Mouse (Mus musculus) cerebellum, adult 2 months (tissue): ENCODE measurements around the gene Noxa1. TPM values are rescaled to one million over a fixed set of nuclear protein-coding genes. Genes with fewer than 3 reads are reported as not detected.

Experiments
- DNase-seq, 2 experiments: peaks; one replicate each; pipeline ENCODE4 v3.0.0; 2021
- H3K27ac ChIP-seq: fragments of 200-500 bp; 2 replicates; pipeline ENCODE4 v1.5.1; 2012; ENCODE audit warnings: low read length, control low read depth, inconsistent platforms; ENCODE audit not compliant: insufficient read depth
- H3K27me3 ChIP-seq: fragments of 200-500 bp; 2 replicates; pipeline ENCODE4 v1.6.1; 2012; ENCODE audit warnings: inconsistent platforms, mild to moderate bottlenecking, low read length, moderate library complexity; ENCODE audit not compliant: control insufficient read depth, insufficient read depth
- H3K4me1 ChIP-seq: fragments of 200-500 bp; 2 replicates; pipeline ENCODE4 v1.6.1; 2011; ENCODE audit warnings: low read length; ENCODE audit not compliant: control insufficient read depth, insufficient read depth
- H3K4me3 ChIP-seq: fragments of 200-500 bp; replicated peaks from 2 replicates; pipeline ENCODE3; 2011; ENCODE audit warnings: mild to moderate bottlenecking, low read depth, low read length, control low read depth; ENCODE audit not compliant: insufficient read depth
- CTCF ChIP-seq: fragments of 200-500 bp; IDR thresholded peaks from 2 replicates; pipeline ENCODE4 v1.5.1; 2011; ENCODE audit warnings: low read depth, mild to moderate bottlenecking, control low read depth, low read length, moderate library complexity, borderline replicate concordance; ENCODE audit not compliant: insufficient read depth
- POLR2A ChIP-seq: fragments of 200-500 bp; IDR thresholded peaks from 2 replicates; pipeline ENCODE4 v1.6.1; 2011; ENCODE audit warnings: low read length, control low read depth, borderline replicate concordance; ENCODE audit not compliant: insufficient read depth
- WGBS: fragments of 180-500 bp; shearing (Covaris S2); methylation state at CpG from one replicate; pipeline ENCODE4 v1.1.7; 2018; 5-methylcytosine and 5-hydroxymethylcytosine counted together
- polyA plus RNA-seq: library from polyadenylated mRNA; depleted of rRNA; stranded (reverse); fragments of >200 nt; gene quantifications from 2 replicates; pipeline ENCODE4 v1.2.3, GENCODE M21; 2012

Gene Noxa1
- polyA plus RNA-seq, 1 experiment, result not detected

GRCm38 (mm10) chr2:25075506-25075905 is 19.4 kb downstream of the Noxa1 start:
- no peaks in the 10 kb centered on the region for H3K4me1 ChIP-seq
- no peaks in the 10 kb centered on the region; the same call in 1 of the 2 replicates for H3K27me3 ChIP-seq
- DNase-seq, result no peak
- H3K27ac ChIP-seq, result no peak overlapping the region
- no peak overlapping the region for H3K4me3 ChIP-seq
- no peak for TF ChIP-seq CTCF
- TF ChIP-seq POLR2A, result no peak
- WGBS, result 30% methylated on average over 4 of the region's 4 CpGs

GRCm38 (mm10) chr2:25072398-25072797 is 22.6 kb downstream of the Noxa1 start:
- TF ChIP-seq POLR2A (no peak), CTCF (no peak)
- no peaks in the 10 kb centered on the region; the same call in 1 of the 2 replicates for H3K27me3 ChIP-seq
- DNase-seq, result no peak
- 91% methylated on average over 4 of the region's 4 CpGs for WGBS
- H3K4me1 ChIP-seq, result no peaks in the 10 kb centered on the region
- H3K27ac ChIP-seq, result no peak overlapping the region
- no peak overlapping the region for H3K4me3 ChIP-seq

- 77% methylated on average over 4 of the region's 4 CpGs for WGBS
- no peak for TF ChIP-seq POLR2A
- TF ChIP-seq CTCF, result no peak
- no peaks in the 10 kb centered on the region; the same call in 1 of the 2 replicates for H3K27me3 ChIP-seq
These were observed 25.4 kb downstream of the Noxa1 start for GRCm38 (mm10) chr2:25069537-25069936.

GRCm38 (mm10) chr2:25066552-25066951 is 28.4 kb downstream of the Noxa1 start:
- Histone ChIP-seq H3K4me1 (no peaks in the 10 kb centered on the region), H3K4me3 (no peak overlapping the region), H3K27me3 (no peaks in the 10 kb centered on the region; the same call in 1 of the 2 replicates), H3K27ac (no peak overlapping the region)
- TF ChIP-seq CTCF (no peak), POLR2A (no peak)
- DNase-seq, result no peak
- WGBS, result 81% methylated on average over 4 of the region's 4 CpGs

More at GRCm38 (mm10) chr2:25069537-25069936, 25.4 kb downstream of the Noxa1 start:
- no peak for DNase-seq
- Histone ChIP-seq H3K4me1 (no peaks in the 10 kb centered on the region), H3K4me3 (no peak overlapping the region), H3K27ac (no peak overlapping the region)

- Histone ChIP-seq H3K27me3 (no peaks in the 10 kb centered on the region; the same call in 1 of the 2 replicates), H3K4me3 (no peak overlapping the region), H3K27ac (no peak overlapping the region), H3K4me1 (no peaks in the 10 kb centered on the region)
- TF ChIP-seq POLR2A (no peak), CTCF (no peak)
- no peak for DNase-seq
These were observed 29.4 kb downstream of the Noxa1 start for GRCm38 (mm10) chr2:25065537-25065936.

GRCm38 (mm10) chr2:25064285-25064684 is 30.7 kb downstream of the Noxa1 start:
- H3K4me1 ChIP-seq, result no peaks in the 10 kb centered on the region
- TF ChIP-seq POLR2A (no peak), CTCF (no peak)
- no peak overlapping the region for H3K4me3 ChIP-seq
- no peak for DNase-seq
- WGBS, result 95% methylated on average over 1 of the region's 1 CpGs
- no peaks in the 10 kb centered on the region; the same call in 1 of the 2 replicates for H3K27me3 ChIP-seq
- H3K27ac ChIP-seq, result no peak overlapping the region

GRCm38 (mm10) chr2:25063523-25063922 is 31.4 kb downstream of the Noxa1 start:
- Histone ChIP-seq H3K4me1 (no peaks in the 10 kb centered on the region), H3K27me3 (no peaks in the 10 kb centered on the region; the same call in 1 of the 2 replicates), H3K27ac (no peak overlapping the region), H3K4me3 (no peak overlapping the region)
- TF ChIP-seq POLR2A (no peak), CTCF (no peak)
- WGBS, result 97% methylated on average over 5 of the region's 5 CpGs
- DNase-seq, result no peak

GRCm38 (mm10) chr2:25058926-25059325 is 36.0 kb downstream of the Noxa1 start:
- Histone ChIP-seq H3K4me1 (peaks cover 4% of the 10 kb centered on the region; the same call in 1 of the 2 replicates), H3K4me3 (no peak overlapping the region), H3K27ac (no peak overlapping the region), H3K27me3 (0 out of 2 replicates have a peak, but pooled peaks cover 1% of the 10 kb centered on the region)
- DNase-seq, result no peak
- 66% methylated on average over 7 of the region's 7 CpGs for WGBS
- TF ChIP-seq CTCF (no peak), POLR2A (no peak)
